Mouse (Mus musculus) CH12.LX (cell line): ENCODE results near the gene Mrnip.

ENCODE experiments used
- CTCF ChIP-seq, 2 experiments: IDR thresholded peaks in 1 of 2; conservative IDR thresholded peaks in 1 of 2; 2 replicates each; pipeline ENCODE4 v1.5.1; 2011 to 2012; ENCODE audit warnings: low read depth in 2 of 2, low read length in 2 of 2, improper control_type of control experiment in 1 of 2, inconsistent platforms in 1 of 2, mild to moderate bottlenecking in 1 of 2, moderate library complexity in 1 of 2
- GABPA ChIP-seq: IDR thresholded peaks from 2 replicates; pipeline ENCODE4 v1.6.1; 2012; ENCODE audit warnings: low read depth, low read length, improper control_type of control experiment, inconsistent platforms; ENCODE audit not compliant: insufficient replicate concordance
- JUN ChIP-seq: IDR thresholded peaks from 2 replicates; pipeline ENCODE4 v1.6.1; 2011; ENCODE audit warnings: low read depth, mild to moderate bottlenecking, low read length, improper control_type of control experiment, moderate library complexity; ENCODE audit not compliant: insufficient read depth
- PAX5 ChIP-seq: IDR thresholded peaks from 2 replicates; pipeline ENCODE4 v1.6.1; 2012; ENCODE audit warnings: low read length, inconsistent platforms, mixed read lengths
- POLR2A ChIP-seq: IDR thresholded peaks from 2 replicates; pipeline ENCODE4 v1.6.1; 2011; ENCODE audit warnings: low read depth, mild to moderate bottlenecking, improper control_type of control experiment, low read length
- SIN3A ChIP-seq: IDR thresholded peaks from 2 replicates; pipeline ENCODE4 v1.6.1; 2012; ENCODE audit warnings: low read length, improper control_type of control experiment, inconsistent platforms
- USF1 ChIP-seq: IDR thresholded peaks from 2 replicates; pipeline ENCODE4 v1.6.1; 2014; ENCODE audit warnings: low read depth, mild to moderate bottlenecking, inconsistent platforms, low read length, improper control_type of control experiment

DNA sequence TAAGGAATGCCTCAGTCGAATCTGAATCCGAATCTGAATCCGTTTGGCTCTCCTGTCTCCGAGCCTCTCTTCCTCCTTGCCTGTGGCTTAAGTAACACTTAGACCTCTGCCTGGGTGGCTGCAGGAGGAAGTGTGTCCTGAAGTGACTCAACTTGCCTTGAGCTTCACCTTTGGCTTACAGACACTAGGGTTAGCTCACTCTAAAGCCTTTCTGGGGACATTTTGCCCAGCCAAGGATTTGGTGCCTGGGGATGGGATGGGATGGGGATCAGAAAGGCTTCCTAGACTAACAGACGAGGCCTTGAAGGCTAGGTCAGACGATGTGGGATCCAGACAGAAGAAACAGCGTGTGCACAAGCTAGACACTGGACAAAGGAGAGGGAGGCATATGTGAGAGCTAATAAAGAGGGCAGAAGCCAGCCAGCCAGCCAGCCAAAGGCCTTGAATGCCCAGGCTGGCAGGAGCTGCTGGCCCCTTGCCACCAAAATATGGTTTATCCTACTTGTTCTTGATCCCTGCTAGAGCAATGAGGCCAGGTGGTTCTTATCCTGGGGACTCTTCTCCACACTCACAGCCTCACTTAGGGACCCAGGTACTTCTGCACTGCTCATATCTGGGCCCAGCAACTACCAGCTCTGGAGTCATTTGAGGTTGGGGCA, 55.1 kb downstream of the Mrnip start:
- TF ChIP-seq POLR2A (no peak), PAX5 (no peak), CTCF (conservative IDR thresholded peaks at IDR 0.05 in 1 of 2, IDR thresholded peaks at IDR 0.05 in 1 of 2; ENCODE audit: low read depth in 2 of 2, low read length in 2 of 2) (no peak), JUN (no peak), SIN3A (no peak), USF1 (no peak), GABPA (no peak)
